Mouse (Mus musculus): ENCODE measurements around the gene Tfpi.
"Not testable (repeated sequence)": the region's sequence is repeated elsewhere in the genome, so short reads cannot be mapped to it uniquely, and the experiment has no call there.

Tfpi gene

GRCm38 (mm10) chr2:84473941-84474530, 2.5 kb downstream of the Tfpi start:
- DNase-seq, result no peak

DNA sequence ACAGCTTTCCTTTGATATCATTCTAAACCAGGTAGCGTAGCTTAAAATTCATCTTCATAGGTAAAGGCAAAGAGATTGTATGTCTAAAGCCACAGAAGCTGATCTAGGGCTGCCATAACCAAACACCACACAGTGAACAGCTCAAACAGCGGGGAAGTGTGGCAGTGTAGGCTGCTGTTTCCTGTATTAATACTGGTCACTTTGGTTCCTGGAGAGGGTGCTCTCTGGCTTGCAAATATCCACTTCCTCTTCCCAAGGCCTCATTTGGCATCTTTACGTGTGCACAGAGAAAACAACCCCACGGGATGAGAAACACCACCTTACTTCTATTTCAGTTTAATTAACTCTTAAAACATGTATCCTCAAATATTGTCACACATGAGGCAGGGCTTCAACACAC, 9.2 kb downstream of the Tfpi start:
- no peak for DNase-seq

DNA sequence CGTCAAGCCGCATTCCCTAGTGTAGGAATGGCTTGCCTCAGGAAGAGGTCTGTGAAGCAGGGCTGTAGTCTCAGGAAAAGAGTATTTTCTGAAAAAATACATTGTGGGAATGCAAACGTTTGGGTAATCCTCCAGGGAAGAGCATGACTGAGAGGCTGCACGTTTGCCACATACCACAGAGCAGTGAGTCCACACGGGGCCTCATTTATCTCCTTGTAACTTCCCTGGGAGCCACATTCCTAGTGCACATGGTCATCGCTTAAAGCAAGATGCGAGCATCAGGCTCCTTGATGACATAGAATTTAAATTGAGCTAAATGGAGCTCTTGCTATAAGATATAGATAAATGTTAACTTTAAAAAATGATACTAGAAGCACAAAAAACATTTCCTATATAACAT, 11.6 kb downstream of the Tfpi start:
- no peak for DNase-seq

DNA sequence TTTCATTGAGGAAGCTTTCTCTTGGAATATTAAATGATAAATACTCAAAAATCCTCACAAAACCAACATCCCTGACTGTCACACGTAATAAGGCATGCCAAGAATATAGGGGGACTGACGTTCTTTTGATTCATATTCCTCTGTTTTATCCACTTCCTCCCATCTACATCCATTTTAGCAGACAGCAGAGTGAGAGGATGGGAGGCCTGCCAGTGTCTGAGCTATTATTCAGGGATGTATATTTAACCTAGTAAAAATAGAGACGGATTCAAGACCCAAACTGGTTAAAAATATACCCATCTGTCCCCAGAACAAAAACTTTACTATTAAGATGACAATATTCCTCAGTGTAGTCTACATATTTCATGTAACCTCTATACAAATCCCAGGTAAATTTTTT, 14.2 kb downstream of the Tfpi start:
- DNase-seq, result no peak

- DNase-seq, result no peak
Measured at GRCm38 (mm10) chr2:84459651-84460177, 16.9 kb downstream of the Tfpi start.

GRCm38 (mm10) chr2:84457221-84457620, 19.4 kb downstream of the Tfpi start:
- DNase-seq, result no peak

GRCm38 (mm10) chr2:84455236-84455799, 21.3 kb downstream of the Tfpi start:
- peak; percentile 36 for DNase-seq

DNA sequence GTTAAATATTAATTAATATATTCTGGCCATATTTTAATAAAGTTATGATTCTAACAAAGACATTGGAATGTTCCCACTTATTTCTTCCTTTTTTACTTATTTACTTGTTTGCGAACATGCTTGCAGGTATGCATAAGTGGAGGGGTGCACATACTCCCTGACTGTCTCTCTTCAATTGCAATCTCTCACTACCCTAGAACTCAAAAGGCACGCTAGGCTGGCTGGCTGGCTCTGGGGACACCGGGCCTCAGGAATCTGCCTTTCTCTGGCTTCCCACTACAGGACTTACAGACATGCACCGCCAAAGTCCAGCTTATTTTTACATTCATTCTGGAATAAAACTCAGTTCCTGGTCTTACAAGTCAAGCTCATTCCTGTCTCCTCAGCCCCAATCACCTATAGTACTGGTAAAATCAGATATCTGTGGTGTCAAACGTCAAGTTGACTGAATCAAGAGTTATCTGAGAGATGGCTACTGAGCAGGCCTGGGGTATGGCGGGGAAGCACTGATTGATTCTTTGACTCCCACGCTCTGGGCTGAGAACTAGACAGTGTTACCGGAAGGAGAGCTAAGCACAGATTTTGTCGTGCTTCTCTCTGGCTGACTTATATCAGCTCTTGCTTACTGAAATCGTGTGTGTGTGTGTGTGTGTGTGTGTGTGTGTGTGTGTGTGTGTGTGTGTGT, 21.9 kb downstream of the Tfpi start:
- no peak for DNase-seq

GRCm38 (mm10) chr2:84454051-84454450, 22.5 kb downstream of the Tfpi start:
- no peak for DNase-seq

DNA sequence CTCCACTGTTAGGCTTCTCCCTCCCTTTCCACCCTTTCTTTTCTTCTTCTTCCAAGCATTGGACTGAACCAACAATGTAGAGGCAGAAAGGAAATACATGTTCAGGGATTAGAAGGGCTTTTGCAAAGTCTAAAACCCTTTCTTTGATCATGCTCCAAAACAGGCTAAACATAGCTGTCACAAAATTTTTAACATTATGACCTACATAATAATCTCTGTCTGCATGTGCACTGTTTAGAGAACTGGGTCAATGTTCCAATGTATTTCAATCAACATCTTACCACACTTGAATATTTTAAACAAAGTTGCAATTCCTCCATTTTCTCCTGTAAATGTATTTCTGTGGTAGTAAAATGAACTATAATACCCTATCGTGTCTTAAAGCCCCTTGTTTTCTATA, 31.1 kb downstream of the Tfpi start:
- no peak for DNase-seq

DNA sequence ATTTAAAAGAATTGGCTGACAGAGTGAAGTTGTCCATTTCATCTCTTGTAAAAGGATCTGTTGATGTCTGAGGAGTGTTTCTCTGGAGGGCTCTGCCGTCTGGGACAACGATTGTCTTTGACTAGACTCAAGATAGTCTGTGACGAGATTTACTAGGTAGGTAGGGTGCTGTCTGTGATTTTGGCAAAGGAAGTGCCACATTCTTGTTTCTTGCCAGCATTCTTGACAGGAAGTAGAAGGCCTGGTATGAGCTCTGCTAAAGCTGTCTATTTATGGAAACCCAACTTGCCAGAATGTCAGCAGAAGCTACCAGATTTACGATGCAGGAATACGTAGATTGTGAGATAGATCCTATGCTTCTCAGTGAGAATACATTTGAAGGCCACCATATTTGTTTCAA, 34.6 kb downstream of the Tfpi start:
- DNase-seq, result no peak

DNA sequence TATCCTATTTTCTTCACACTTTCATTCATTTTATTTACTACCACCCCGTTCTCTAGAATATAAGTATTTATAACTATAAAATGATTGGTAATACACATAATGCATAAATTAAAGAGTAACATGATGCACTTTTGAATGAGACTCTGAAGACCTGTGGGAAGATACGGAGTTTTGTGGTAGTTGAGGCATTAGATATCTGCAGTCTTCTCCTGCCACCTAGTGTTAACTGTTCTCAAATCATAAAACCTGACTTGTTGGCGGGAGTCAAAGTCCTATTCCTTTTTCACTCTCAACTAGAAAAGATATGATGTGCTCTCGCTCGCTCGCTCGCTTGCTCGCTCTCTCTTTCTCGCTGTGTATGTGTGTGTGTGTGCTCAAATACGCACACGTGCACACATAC, 46.9 kb downstream of the Tfpi start:
- DNase-seq, result no peak

DNA sequence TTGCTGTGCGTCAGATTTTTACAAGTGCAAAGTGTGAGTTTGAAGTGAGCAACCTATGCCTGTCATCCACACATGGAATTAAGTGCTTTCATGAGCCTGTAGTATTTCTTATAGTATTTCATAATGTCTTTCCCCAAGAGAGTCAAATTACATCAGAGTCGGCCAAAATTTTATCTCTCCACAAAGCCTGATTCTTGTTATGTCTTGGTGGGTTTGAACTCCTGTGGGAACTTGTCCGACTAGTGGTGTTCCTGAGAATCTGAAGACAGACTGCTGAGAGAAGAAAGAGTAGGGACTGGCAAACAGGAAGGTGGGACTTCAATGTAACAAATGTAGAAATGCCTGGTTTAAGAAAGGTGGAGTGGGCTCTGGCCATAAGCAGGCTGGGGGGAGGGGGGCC, 47.7 kb downstream of the Tfpi start:
- no peak for DNase-seq

DNA sequence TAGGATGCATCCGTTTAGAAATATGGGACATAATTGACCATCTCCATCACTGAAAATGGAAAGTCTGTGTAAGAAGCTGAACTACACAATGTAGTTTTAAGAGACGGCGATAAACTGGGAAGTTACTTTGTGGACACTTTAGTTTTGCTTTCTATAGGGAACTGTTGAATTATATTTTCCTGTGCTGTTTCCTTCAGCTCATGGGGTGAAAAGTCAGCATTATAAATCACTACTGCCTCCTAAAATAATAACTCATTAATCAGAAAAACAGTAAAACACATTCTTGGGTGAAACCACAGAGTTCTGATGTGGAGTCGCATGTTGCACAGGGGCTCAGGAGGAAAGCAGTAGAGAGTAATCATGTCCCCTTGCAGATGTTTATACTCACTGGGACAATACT, 50.0 kb downstream of the Tfpi start:
- no peak for DNase-seq

DNA sequence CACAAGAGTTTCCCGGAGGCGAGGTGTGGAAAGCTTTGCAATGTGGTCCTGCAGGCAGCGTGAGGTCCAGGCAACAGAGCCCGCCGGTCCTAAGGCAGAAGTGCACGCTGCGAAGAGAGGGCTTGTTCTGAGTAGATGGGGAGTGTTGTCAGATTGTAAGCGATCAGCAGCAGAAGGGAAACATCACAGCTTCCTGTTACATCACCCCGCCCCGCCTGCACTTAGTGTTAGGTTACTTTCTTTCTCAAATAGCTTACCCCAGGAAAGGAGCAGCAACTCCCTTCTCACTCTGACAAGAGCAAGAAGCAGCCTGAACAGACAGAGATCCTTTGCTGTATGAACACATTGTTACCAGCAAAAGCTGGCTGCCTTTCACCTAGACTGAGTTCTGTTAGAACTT, 51.4 kb downstream of the Tfpi start, which contains the start of gene Calcrl:
Calcrl (minus strand) TSS at position 274 of the 400 bp plus-strand sequence.
- DNase-seq, result peak; percentile 73

- no peak for DNase-seq
Measured at GRCm38 (mm10) chr2:84416501-84416900, 60.1 kb downstream of the Tfpi start.

DNA sequence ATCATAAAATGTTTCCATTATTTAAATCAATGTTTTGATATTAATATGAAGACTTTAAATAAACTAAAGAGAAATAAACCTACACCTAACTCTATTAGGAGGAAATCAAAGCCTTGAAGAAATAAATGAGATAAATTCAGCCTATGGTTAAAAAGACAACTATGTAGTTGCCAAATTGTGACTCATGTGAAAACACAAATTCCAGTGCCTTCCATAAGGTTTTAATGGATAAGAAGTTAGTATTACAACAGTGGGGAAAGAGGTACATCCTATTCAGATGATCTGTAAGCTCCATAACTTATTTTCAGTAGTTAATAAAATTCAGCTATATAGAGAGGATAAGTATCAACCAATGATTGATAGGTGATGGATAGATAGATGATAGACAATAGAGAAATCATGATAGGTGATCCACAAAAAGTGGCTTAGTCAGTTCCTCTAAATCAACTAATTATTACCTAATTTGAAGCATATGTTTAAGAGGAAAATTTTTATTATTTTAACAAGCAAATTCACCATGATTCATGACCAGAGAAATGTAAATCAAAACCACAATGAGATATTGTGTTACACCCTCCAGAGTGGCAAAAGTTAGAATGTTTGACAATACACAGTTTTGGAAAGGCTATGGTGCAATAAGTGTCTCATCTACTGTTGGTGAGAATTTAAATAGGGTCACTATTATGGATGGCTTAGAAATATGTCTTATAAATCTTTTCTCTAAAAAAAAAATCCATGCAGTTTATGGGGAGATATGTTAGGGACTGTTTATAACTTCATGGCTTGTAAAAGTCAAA, 66.6 kb downstream of the Tfpi start:
- no peak for DNase-seq

- DNase-seq, result no peak
Measured at GRCm38 (mm10) chr2:84404834-84405233, 71.7 kb downstream of the Tfpi start.

DNA sequence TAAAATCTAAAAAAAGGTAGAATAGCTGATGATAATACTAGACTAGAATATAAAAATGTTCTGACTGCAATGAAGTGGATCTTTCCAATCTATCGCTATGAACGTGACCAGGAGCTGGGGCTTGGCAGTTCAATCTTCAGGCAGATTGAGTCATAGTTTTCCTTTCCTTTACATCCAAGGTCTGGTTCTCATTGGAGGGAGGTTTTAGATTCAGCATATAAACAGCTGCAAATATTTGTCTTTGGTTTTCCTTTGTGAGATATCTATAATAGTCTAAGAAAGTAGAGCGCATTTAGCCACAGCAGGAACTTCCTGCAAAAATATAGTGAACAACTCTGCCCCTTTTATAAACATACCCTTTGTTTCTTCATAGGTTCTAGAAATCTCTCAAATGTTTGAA, 73.9 kb downstream of the Tfpi start:
- DNase-seq, result no peak

GRCm38 (mm10) chr2:84396557-84396956, 80.0 kb downstream of the Tfpi start:
- no peak for DNase-seq

GRCm38 (mm10) chr2:84393236-84393635, 83.3 kb downstream of the Tfpi start:
- no peak for DNase-seq

- no peak for DNase-seq
Measured at GRCm38 (mm10) chr2:84389075-84389474, 87.5 kb downstream of the Tfpi start.

GRCm38 (mm10) chr2:84388537-84388936, 88.0 kb downstream of the Tfpi start:
- not testable (repeated sequence) for DNase-seq

Measured in liver (tissue).